Mouse (Mus musculus): Measurements from ENCODE around the gene Etfdh.
"Not testable (repeated sequence)": the region's sequence is repeated elsewhere in the genome, so short reads cannot be mapped to it uniquely, and the experiment has no call there.

Etfdh gene

DNA sequence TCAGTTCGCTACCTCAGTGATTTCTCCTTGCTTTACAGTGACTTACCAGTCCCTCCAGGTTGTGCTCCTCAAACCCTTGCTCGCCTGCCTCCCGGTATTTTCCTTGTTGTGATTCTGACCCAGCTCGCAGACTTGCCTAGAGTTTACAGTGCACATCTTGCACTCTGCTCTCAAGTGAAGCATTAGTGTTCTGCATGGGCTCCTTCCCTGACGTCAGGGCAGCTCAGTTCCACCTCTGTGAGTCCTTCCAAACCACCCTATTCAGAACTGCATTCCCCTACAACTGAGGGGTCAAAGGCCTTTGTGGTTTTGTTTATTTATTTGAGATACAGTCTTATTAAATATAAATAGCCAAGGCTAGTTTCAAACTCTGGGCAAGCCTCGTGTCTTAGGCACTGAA is 51.1 kb downstream of the Etfdh start:
- DNase-seq (ENCODE audit: extremely low read depth, insufficient read length, low spot score), result no peak

- DNase-seq (ENCODE audit: extremely low read depth, insufficient read length, low spot score), result no peak
These were observed 51.7 kb downstream of the Etfdh start for GRCm38 (mm10) chr3:79577606-79578005.

DNA sequence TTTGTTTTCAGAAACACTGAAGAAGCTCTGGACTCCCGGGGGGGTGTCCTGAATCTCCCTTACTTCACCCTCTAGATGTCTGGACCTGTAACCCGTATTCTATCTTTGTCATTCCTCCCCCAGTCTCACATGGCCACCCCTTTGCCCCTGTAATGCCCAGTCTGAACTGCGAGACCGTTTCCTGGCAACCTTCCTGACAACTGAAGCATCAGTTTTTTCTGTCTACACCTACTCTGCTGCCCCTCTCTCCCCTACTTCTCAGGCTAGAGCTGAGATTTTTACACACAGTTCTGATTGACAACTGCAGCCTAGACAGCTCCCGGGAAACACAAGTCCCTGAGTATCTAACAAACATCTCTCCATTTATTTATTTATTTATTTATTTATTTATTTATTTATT is 52.4 kb downstream of the Etfdh start:
- no peak for DNase-seq (ENCODE audit: extremely low read depth, insufficient read length, low spot score)

- no peak for DNase-seq (ENCODE audit: extremely low read depth, insufficient read length, low spot score)
These were observed 52.9 kb downstream of the Etfdh start for GRCm38 (mm10) chr3:79576468-79576816.

DNA sequence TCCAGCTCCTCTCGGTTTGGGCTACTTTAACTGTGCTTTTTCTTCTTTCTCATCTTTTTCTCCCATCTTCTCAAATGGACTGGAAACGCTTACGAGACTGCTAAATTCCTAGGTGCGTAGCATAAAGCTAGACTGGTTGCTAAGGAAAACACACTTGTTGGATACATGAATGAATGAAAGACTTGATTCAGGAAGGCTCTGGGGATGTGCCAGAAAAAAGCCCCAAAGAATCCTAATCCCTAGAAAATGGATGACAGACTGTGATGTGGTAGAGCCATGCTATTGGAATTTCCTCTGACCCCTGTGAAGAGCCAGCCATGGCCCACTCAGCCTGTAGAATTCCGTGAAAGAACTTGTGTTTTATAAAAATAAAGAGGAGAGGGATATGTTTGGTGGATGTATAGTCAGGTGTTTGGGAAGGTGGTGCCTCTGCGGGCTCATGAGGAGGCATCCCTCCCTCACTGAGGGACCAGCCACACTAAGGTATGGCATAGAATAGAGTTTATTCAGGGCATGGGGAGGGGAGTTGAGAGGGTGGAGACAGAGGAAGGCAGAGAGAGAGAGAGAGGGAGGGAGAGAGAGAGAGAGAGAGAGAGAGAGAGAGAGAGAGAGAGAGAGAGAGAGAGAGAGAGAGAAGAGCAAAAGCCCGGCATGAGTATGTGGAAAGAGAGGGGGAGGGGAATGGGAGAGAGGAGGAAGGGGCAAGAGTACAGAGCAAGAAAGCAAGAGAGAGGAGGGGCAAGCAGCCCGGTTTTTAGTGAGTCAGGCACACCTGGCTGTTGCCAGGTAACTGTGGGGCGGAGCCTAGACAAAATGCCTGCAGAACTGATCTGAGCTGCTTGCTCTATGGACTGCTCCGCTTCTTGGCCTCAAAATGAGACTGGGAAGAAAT is 53.5 kb downstream of the Etfdh start:
- DNase-seq (ENCODE audit: extremely low read depth, insufficient read length, low spot score), result no peak

DNA sequence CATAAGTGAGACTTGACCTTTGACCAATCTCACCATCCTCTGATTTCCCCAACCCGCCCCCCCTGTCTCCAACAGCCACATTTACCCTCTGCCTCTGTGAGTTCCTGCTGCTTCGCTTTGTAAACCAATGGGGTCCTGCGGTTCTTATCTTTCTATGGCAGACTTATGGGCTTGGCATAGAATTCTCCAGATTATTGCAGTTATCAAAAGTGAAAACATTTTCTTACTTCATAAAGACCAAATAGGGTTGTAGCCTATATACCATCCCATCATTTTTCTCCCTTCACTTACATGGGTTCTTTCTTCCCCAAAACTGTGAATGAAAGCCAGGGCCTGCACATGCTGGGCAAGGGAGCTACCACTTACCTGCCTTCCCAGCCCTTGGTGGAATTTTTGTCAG is 55.0 kb downstream of the Etfdh start:
- no peak for DNase-seq (ENCODE audit: extremely low read depth, insufficient read length, low spot score)

- DNase-seq (ENCODE audit: extremely low read depth, insufficient read length, low spot score), result not testable (repeated sequence)
These were observed 55.9 kb downstream of the Etfdh start for GRCm38 (mm10) chr3:79573376-79573775.

DNA sequence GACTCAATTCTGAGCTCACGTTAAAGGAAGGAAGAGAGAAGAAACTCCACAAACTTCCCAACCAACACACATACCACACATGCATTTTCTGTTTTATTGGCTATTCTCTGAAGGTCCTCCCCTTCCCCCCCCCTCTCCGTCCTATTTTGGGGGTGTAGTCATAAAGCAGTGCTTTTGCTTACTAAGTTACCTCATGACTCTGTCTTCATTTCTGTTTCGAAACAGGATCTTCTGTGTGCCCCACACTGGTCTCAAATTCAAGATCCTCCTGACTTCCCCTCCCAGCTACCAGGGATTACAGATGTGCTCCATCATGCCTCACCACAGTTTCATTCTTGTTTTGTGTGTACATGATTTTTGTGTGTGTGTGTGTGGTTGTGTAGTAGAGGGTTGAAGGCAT is 56.9 kb downstream of the Etfdh start:
- no peak for DNase-seq (ENCODE audit: extremely low read depth, insufficient read length, low spot score)

DNA sequence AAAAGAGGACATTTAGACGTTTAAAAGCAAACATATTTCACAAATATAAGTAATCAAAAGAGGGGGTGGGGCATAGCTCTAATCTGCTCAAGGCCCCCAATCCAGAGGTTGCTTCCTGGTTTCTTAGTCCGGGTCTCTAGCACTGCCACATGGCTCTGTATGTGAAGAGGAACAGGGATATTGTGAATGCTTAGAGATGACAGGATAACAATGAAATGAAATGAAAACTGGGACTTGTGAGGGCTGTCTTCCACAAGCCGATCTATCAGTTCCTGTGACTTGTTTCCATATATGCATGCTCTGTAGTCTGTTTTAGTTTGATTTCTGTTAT is 60.0 kb downstream of the Etfdh start:
- DNase-seq (ENCODE audit: extremely low read depth, insufficient read length, low spot score), result no peak

- no peak for DNase-seq (ENCODE audit: extremely low read depth, insufficient read length, low spot score)
These were observed 60.5 kb downstream of the Etfdh start for GRCm38 (mm10) chr3:79568629-79569350.

GRCm38 (mm10) chr3:79567703-79568362 is 61.5 kb downstream of the Etfdh start, which contains the start of gene Fnip2:
Gene Fnip2, minus strand, starts transcription at chr3:79567796.
- peak; percentile 98 for DNase-seq (ENCODE audit: extremely low read depth, insufficient read length, low spot score)

DNA sequence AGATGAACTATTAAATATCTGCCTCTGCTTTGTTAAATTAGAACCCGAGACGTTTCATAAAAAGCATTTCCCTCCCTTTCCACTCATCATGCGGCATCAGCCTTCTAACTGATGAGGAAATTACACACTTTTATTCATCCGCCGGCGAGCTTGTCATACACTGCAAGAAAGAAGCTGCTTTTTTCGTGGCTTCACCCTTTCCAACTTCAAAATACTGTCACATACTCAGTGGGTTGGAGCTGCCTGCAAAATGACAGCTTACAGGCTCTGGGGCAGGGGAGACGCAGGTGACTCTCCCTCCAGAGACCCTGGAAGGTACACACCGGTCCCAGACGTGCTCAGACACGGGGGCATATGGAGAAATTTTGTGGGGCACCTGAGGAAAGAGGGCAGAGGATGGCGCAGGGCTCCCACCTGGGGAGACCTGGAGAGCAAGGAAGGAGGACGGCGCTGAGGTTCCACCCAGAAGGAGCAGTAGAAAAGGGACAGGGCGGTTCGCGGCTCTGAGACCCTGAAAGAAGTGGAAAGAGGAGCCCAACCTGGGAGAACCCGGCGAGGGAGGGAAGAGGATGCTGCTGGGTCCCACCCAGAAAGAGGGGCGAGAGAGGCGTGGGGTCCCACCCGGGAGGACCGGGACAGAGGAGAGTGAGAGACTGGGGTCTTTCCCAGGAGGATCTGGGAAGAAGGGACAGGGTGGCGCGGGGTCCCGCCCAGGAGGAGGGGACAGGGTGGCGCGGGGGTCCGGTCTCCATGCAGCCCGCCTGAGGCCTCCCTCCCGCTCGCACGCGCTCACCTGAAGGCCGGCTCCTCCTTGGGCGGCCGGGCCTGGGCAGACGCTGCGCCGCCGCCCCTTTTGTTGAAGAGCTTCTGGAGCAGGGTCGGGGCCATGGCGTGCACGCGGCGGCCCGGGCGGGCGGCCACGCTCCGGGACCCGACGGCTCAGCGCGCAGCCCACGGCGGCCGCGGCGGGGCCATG is 62.3 kb downstream of the Etfdh start:
- DNase-seq (ENCODE audit: extremely low read depth, insufficient read length, low spot score), result peak; percentile 49

GRCm38 (mm10) chr3:79564875-79565606 is 64.3 kb downstream of the Etfdh start:
- DNase-seq (ENCODE audit: extremely low read depth, insufficient read length, low spot score), result no peak

- no peak for DNase-seq (ENCODE audit: extremely low read depth, insufficient read length, low spot score)
These were observed 65.8 kb downstream of the Etfdh start for GRCm38 (mm10) chr3:79563511-79563910.

GRCm38 (mm10) chr3:79561784-79562715 is 67.2 kb downstream of the Etfdh start:
- no peak for DNase-seq (ENCODE audit: extremely low read depth, insufficient read length, low spot score)

- DNase-seq (ENCODE audit: extremely low read depth, insufficient read length, low spot score), result no peak
These were observed 68.7 kb downstream of the Etfdh start for GRCm38 (mm10) chr3:79560555-79560954.

- DNase-seq (ENCODE audit: extremely low read depth, insufficient read length, low spot score), result no peak
These were observed 69.6 kb downstream of the Etfdh start for GRCm38 (mm10) chr3:79559773-79560045.

GRCm38 (mm10) chr3:79559021-79559772 is 70.1 kb downstream of the Etfdh start:
- peak; percentile 70 for DNase-seq (ENCODE audit: extremely low read depth, insufficient read length, low spot score)
